Mouse (Mus musculus) embryonic facial prominence, embryonic 11.5 days (tissue): ENCODE results near the gene Gm26897. TPM values are rescaled to one million over a fixed set of nuclear protein-coding genes. Genes with fewer than 3 reads are reported as not detected.
A peak's percentile ranks its signal among the peaks of the same experiment; 100 is the strongest.

Source experiments
- ATAC-seq: fragments of 200-750 bp; cut with Nextera tagmentation; replicated peaks from 2 replicates; pipeline ENCODE4 v1.8.0; 2017; ENCODE audit warnings: low read depth; ENCODE audit not compliant: insufficient number of reproducible peaks, low FRiP score, low TSS enrichment
- DNase-seq: peaks from one replicate; pipeline ENCODE4 v3.0.0-alpha.2; 2015; ENCODE audit warnings: low spot score
- H3K27ac ChIP-seq: fragments of 300-500 bp; sonication (generic); replicated peaks from 2 replicates; pipeline ENCODE4 v1.5.1; 2014; ENCODE audit warnings: mild to moderate bottlenecking, low read depth, low read length, control low read depth
- H3K27me3 ChIP-seq: fragments of 300-500 bp; sonication (generic); 2 replicates; pipeline ENCODE4 v1.6.1; 2014; ENCODE audit warnings: mild to moderate bottlenecking, low read length, moderate library complexity, mixed read lengths; ENCODE audit not compliant: control insufficient read depth, insufficient read depth
- H3K36me3 ChIP-seq: fragments of 300-500 bp; sonication (generic); replicated peaks from 2 replicates; pipeline ENCODE4 v1.6.1; 2014; ENCODE audit warnings: low read depth, mild to moderate bottlenecking, low read length, moderate library complexity, mixed read lengths; ENCODE audit not compliant: control insufficient read depth, insufficient read depth
- H3K4me1 ChIP-seq: fragments of 300-500 bp; sonication (generic); 2 replicates; pipeline ENCODE4 v1.6.1; 2014; ENCODE audit warnings: low read length, mixed read lengths; ENCODE audit not compliant: control insufficient read depth, insufficient read depth
- H3K4me2 ChIP-seq: fragments of 300-500 bp; sonication (generic); 2 replicates; pipeline ENCODE4 v1.6.1; 2014; ENCODE audit warnings: low read depth, mild to moderate bottlenecking, control low read depth, low read length, moderate library complexity
- H3K4me3 ChIP-seq: fragments of 300-500 bp; sonication (generic); 2 replicates; pipeline ENCODE4 v1.5.1; 2014; ENCODE audit warnings: low read depth, low read length, control low read depth
- H3K9ac ChIP-seq: fragments of 300-500 bp; sonication (generic); replicated peaks from 2 replicates; pipeline ENCODE4 v1.6.1; 2014; ENCODE audit warnings: mild to moderate bottlenecking, control low read depth, low read length
- H3K9me3 ChIP-seq: fragments of 300-500 bp; sonication (generic); replicated peaks from 2 replicates; pipeline ENCODE4 v1.6.1; 2016; ENCODE audit warnings: mild to moderate bottlenecking, low read length, inconsistent platforms, mixed read lengths; ENCODE audit not compliant: control insufficient read depth
- WGBS: fragments of 180-500 bp; shearing (Covaris S2); extraction: QIAGEN DNeasy Blood & Tissue Kit; methylation state at CpG from one replicate; pipeline ENCODE4 v1.1.7; 2014; 5-methylcytosine and 5-hydroxymethylcytosine counted together
- polyA plus RNA-seq: library from polyadenylated mRNA; unstranded; fragments of >200 nt; fragmentation: Nextera tagmentation; extraction: Ambion mirVana; gene quantifications from 2 replicates; pipeline ENCODE4 v1.2.1, GENCODE M21; 2014

The Gm26897 gene
- polyA plus RNA-seq, 1 experiment from 2014 or later, result not detected

DNA sequence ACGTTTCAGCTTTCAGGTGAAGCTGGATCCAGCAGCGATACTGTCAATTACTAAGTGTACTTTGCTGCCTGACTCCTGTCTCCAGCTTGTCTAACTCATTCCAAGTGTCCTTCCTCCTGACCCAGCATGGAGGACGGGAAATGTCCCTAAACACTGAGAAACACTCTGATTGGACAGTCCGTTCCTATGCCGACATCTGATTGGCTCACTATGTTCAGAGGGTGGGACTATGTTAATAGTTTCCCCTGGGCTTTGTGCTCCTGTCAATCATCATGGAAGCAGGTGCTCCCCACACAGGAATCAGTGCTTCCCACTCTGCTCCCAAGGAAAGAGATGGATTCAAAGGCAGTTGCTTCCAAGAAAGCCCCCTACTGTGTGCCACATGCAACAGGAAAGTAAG lies 21.6 kb downstream of the Gm26897 start:
- peak; percentile 58; the same call in 1 of the 2 replicates for ATAC-seq
- H3K9ac ChIP-seq, result no peak overlapping the region
- no peak overlapping the region for H3K4me3 ChIP-seq
- H3K27me3 ChIP-seq, result no peaks in the 10 kb centered on the region
- H3K36me3 ChIP-seq, result no peaks in the 10 kb centered on the region
- 9% methylated on average over 5 of the region's 5 CpGs for WGBS
- no peak overlapping the region for H3K27ac ChIP-seq
- H3K4me2 ChIP-seq, result no peak overlapping the region
- no peaks in the 10 kb centered on the region for H3K9me3 ChIP-seq
- DNase-seq, result peak; percentile 82
- H3K4me1 ChIP-seq, result no peaks in the 10 kb centered on the region

- Histone ChIP-seq H3K27me3 (no peaks in the 10 kb centered on the region), H3K9me3 (no peaks in the 10 kb centered on the region), H3K27ac (peak overlapping the region; percentile 15), H3K9ac (peak overlapping the region; percentile 33), H3K4me2 (peak overlapping the region; percentile 49), H3K4me3 (no peak overlapping the region), H3K36me3 (no peaks in the 10 kb centered on the region), H3K4me1 (no peaks in the 10 kb centered on the region)
- no peak for ATAC-seq
- DNase-seq, result peak; percentile 35
- 21% methylated on average over 10 of the region's 10 CpGs for WGBS
Measured at GRCm38 (mm10) chr5:111760721-111761480, 27.2 kb downstream of the Gm26897 start.

DNA sequence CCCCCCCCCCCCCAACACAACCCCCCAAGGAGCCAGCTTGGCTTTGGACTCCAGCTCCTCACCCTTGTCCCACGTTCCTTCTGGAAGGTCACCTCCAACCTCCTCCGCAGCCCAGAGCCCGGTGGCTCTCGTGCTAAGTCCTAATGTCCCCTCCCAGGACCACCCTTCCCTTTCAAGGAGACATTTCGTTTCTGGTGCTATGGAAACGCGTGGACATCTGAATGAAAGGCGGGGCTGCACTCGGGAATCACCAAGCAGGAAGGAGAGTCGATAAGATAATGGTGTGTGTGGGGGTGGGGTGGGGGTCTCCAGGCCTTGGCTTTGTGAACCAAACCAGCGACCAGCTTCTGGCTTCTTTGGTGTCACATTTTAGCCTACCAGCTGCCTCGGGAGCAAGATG lies 27.9 kb downstream of the Gm26897 start:
- no peaks in the 10 kb centered on the region for H3K9me3 ChIP-seq
- H3K4me1 ChIP-seq, result no peaks in the 10 kb centered on the region
- peak overlapping the region; percentile 33 for H3K9ac ChIP-seq
- 0% methylated on average over 12 of the region's 12 CpGs for WGBS
- peak overlapping the region; percentile 25; the same call in 1 of the 2 replicates for H3K27ac ChIP-seq
- ATAC-seq, result peak; percentile 41
- peak; percentile 74 for DNase-seq
- no peaks in the 10 kb centered on the region for H3K27me3 ChIP-seq
- no peaks in the 10 kb centered on the region for H3K36me3 ChIP-seq
- 0 out of 2 replicates have a peak overlapping the region, but pooled peaks have one; percentile 11 for H3K4me3 ChIP-seq
- peak overlapping the region; percentile 49 for H3K4me2 ChIP-seq

DNA sequence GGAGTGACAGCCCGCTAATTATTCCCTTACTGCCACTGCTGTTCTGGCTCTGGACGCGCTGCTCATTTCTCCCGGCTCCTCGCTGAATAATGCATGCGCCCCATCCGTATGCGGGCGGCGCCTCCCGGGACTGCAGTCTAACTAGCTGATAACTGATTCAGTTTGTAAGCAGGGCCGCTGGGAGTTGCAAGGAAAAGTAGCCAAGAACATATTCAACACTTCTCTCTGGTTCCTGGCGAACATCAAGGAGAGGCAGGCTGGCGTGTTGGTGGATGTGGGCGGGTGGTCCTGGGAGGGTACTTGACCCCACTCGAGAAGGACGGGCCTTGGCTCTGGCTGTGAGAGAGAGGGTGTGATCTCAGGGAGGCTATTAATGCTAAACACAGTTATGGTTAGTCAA lies 28.4 kb downstream of the Gm26897 start:
- Histone ChIP-seq H3K4me2 (peak overlapping the region; percentile 49; the same call in 1 of the 2 replicates), H3K4me1 (no peaks in the 10 kb centered on the region), H3K9ac (no peak overlapping the region), H3K36me3 (no peaks in the 10 kb centered on the region), H3K4me3 (no peak overlapping the region), H3K27me3 (no peaks in the 10 kb centered on the region), H3K27ac (no peak overlapping the region), H3K9me3 (no peaks in the 10 kb centered on the region)
- WGBS, result 7% methylated on average over 17 of the region's 17 CpGs
- ATAC-seq (no peak), DNase-seq (peak; percentile 79)

DNA sequence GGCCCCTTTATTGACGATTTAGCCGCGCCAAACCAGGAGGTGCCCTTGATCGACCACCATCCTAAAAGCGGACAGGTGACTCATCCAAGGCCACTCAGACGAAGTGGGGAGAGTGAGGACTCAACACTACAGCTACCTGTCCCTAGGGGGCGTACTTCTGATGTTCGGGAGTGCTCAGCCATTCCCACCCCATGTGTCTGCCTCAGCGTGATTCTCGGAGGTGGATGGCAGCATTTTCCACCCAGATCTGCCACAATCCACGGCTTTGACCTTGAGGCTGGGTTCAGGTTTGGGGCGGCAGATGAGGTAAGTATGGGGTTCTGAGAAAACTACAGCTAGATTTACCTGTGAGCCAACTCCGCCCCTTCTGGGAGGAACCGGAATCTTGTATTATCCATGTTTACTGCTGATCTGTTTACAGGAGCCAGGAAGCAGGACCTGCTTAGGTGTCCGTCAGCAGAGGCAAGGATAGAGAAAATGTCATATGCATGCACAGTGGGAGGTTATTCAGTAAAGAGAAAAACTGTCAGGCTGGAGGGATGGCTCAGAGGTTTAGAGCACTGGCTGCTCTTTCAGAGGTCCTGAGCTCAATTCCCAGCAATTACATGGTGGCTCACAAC lies 32.1 kb downstream of the Gm26897 start:
- H3K9me3 ChIP-seq, result no peaks in the 10 kb centered on the region
- ATAC-seq (no peak), DNase-seq (no peak)
- no peaks in the 10 kb centered on the region for H3K27me3 ChIP-seq
- no peak overlapping the region for H3K4me3 ChIP-seq
- H3K36me3 ChIP-seq, result no peaks in the 10 kb centered on the region
- H3K9ac ChIP-seq, result no peak overlapping the region
- WGBS, result 74% methylated on average over 15 of the region's 15 CpGs
- no peak overlapping the region for H3K27ac ChIP-seq
- no peaks in the 10 kb centered on the region; the same call in none of the 2 replicates for H3K4me1 ChIP-seq
- no peak overlapping the region for H3K4me2 ChIP-seq

GRCm38 (mm10) chr5:111766696-111767095 lies 33.0 kb downstream of the Gm26897 start:
- no peak overlapping the region for H3K4me3 ChIP-seq
- no peak overlapping the region for H3K9ac ChIP-seq
- H3K4me2 ChIP-seq, result no peak overlapping the region
- no peaks in the 10 kb centered on the region for H3K36me3 ChIP-seq
- H3K9me3 ChIP-seq, result no peaks in the 10 kb centered on the region
- H3K27me3 ChIP-seq, result no peaks in the 10 kb centered on the region
- peaks cover 3% of the 10 kb centered on the region for H3K4me1 ChIP-seq
- H3K27ac ChIP-seq, result no peak overlapping the region
- DNase-seq, result no peak
- ATAC-seq, result no peak
- WGBS, result 83% methylated on average over 4 of the region's 4 CpGs

DNA sequence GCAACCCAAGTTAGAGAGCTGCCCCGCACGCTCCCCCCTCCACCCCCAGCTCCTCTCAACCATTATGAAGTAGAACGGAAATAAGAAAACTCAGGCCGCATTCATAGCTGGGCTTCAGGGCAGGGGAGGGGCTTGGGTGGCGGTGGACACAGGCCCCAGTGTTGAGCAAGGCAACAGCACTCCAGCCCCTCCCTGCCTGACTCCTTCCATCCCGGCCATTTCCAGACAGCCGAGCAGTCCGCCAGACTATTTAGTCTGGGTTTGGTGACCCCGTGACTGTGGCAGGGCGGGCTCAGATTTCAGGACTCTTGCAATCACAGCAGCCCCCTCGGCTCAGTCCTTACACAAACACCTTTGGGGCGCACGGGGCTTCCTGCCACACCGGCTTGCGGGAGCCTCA lies 36.5 kb downstream of the Gm26897 start:
- peak overlapping the region; percentile 41 for H3K9ac ChIP-seq
- peak overlapping the region; percentile 27; the same call in 1 of the 2 replicates for H3K4me2 ChIP-seq
- H3K4me1 ChIP-seq, result peaks cover 8% of the 10 kb centered on the region
- H3K36me3 ChIP-seq, result no peaks in the 10 kb centered on the region
- peak overlapping the region; percentile 92 for H3K27ac ChIP-seq
- 0 out of 2 replicates have a peak overlapping the region, but pooled peaks have one; percentile 10 for H3K4me3 ChIP-seq
- under 1% methylated on average over 15 of the region's 15 CpGs for WGBS
- DNase-seq (peak; percentile 93), ATAC-seq (peak; percentile 90)
- no peaks in the 10 kb centered on the region for H3K9me3 ChIP-seq
- H3K27me3 ChIP-seq, result no peaks in the 10 kb centered on the region

DNA sequence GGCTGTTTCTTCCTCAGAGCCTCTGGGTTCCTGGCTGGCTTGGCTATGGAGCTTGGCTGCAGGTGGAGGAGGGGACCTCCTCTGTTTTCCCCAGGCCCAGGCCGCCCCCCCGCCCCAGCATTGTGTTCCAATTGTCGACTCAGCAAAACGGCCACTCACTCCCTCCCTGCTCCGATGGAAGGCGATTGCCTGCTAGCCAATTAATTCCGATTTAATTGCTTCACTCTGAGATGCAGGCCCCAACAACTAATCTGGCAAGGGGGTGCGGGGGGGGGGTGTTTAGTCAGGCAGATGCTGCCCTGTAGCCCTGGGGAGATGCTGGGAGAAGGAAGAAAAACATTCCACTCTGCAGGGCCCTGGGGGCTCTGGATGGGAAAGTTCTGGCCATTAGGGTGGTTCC lies 38.4 kb downstream of the Gm26897 start:
- H3K4me2 ChIP-seq, result no peak overlapping the region
- H3K4me1 ChIP-seq, result peaks cover 8% of the 10 kb centered on the region
- H3K36me3 ChIP-seq, result no peaks in the 10 kb centered on the region
- 8% methylated on average over 8 of the region's 8 CpGs for WGBS
- no peak overlapping the region for H3K4me3 ChIP-seq
- H3K27me3 ChIP-seq, result no peaks in the 10 kb centered on the region
- no peaks in the 10 kb centered on the region for H3K9me3 ChIP-seq
- no peak for ATAC-seq
- peak; percentile 56 for DNase-seq
- no peak overlapping the region for H3K9ac ChIP-seq
- H3K27ac ChIP-seq, result peak overlapping the region; percentile 47; the same call in 1 of the 2 replicates
